Mouse (Mus musculus): Measurements from ENCODE around the gene Mycbp2.

The Mycbp2 gene

GRCm38 (mm10) chr14:103276667-103277066, 69.9 kb downstream of the Mycbp2 start:
- ATAC-seq (ENCODE audit: insufficient number of reproducible peaks, low FRiP score, low TSS enrichment), result no peak

GRCm38 (mm10) chr14:103260437-103260836, 86.2 kb downstream of the Mycbp2 start:
- ATAC-seq (ENCODE audit: insufficient number of reproducible peaks, low FRiP score, low TSS enrichment), result no peak

DNA sequence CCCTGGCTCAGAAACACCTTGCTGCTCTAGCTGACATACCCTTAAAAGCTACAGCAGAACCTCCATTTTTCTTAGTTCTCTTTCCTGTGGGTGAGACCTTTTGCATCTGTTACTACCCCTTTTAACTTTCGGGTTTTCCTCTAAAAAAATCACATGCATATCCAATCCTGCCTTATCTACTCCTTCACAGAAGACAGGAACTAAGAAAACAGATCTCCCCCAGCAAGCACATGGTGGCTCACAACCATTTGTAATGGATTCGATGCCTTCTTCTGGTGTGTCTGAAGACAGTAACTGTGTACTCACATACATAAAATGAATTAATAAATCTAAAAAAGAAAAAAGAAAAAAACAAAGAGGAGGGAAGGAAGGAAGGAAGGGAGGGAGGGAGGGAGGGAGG, 87.9 kb downstream of the Mycbp2 start:
- ATAC-seq (ENCODE audit: insufficient number of reproducible peaks, low FRiP score, low TSS enrichment), result no peak

DNA sequence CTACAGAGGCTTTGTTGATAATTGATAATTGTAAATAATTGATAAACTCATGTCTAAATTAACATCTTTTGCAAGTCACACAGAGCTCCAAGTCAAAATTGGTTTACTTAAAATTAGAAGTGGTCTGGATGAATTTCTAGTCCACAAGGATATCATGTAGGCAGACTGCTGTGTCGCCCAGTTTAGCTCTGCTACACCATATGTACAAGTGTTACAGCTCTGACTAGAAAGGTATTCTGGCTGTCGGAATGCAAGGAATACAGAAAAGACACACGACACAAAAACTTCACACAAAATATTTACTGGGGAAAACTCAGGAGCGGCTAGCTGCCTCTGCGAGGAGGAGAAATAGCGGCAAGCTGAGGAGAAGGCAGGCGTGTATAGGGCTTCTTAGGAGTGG, 89.7 kb downstream of the Mycbp2 start:
- no peak for ATAC-seq (ENCODE audit: insufficient number of reproducible peaks, low FRiP score, low TSS enrichment)

DNA sequence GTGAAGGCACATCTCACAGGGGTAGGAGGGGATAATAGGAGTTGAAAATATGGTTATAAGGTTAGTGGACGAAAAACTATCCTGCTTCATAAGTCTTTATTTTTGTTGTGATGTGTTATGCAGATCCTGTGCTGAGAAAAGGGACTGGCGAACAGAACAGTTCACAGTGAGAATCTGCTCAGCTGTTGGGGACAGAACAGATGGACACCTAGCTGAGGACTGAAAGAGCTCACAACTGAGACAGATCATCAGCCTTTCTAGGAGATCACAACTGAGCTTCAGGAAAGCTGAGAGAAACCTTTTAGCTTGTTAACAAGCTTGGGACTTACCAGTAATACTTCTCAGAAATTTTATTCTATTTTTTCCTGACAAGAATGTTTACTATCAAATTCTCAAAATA, 92.3 kb downstream of the Mycbp2 start:
- ATAC-seq (ENCODE audit: insufficient number of reproducible peaks, low FRiP score, low TSS enrichment), result peak; percentile 91

GRCm38 (mm10) chr14:103242020-103242419, 104.6 kb downstream of the Mycbp2 start:
- ATAC-seq (ENCODE audit: insufficient number of reproducible peaks, low FRiP score, low TSS enrichment), result no peak

GRCm38 (mm10) chr14:103234770-103235169, 111.8 kb downstream of the Mycbp2 start:
- no peak for ATAC-seq (ENCODE audit: insufficient number of reproducible peaks, low FRiP score, low TSS enrichment)

DNA sequence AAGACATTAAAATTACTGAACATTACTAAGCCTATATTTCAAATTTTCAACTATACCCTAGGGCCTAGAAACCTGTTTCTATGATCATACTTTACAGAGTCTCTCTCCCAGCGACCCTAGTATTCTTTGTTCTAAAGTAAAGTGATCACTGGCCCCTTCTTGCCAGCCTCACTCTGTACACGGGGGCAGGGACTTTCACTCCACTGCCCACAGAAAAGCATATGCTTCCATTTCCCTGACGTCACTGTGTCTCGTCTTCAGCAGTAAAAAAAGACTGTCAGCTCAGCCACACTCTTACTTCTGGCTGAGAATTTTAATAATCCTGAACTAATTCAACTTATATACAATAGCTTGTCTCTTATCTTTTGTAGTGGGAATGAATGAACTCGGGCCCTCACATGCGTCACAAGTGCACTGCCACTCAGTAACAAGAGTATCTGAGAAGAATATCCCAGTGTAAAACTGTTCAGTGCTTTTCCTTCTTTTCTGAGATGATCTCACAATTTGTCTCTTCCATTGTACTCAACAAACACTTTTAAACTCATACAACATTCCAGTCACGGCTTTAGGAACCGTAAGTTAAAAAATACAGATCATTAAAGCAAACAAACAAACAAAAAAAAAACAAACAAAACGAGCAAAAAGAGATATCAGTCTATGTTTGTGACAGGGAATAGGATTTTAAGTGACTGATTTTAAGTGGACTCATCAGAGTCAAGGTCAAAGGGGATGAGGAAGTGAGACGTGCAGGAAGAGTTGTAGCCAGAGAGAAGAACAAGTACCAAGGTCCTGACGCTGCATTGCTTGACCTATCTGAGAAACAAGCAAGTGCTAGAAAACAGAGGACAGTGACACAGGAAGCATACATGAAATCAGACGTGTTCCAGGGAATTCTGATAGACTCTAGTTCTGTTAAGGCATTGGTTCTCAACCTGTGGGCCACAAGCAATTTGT, 112.7 kb downstream of the Mycbp2 start:
- no peak for ATAC-seq (ENCODE audit: insufficient number of reproducible peaks, low FRiP score, low TSS enrichment)

DNA sequence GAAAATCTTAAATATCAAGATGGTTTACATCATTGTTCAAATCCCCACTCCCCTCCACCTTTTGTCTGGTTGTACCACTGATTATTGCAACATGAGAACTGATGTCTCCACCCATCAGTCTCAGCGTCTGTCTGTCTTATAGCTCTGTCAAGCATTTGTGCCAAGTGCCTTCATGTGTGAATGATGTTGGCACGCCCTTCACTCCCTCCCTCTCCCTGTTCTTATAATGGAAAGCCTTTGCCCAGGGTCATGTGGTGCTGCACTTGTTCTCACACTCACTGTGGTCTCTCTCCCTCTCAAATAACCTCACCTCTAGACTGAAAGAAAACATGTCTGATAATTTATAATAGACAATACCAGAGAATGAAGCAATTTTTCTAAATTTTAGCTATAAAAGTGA, 124.3 kb downstream of the Mycbp2 start:
- ATAC-seq (ENCODE audit: insufficient number of reproducible peaks, low FRiP score, low TSS enrichment), result peak; percentile 78; the same call in 1 of the 2 replicates

DNA sequence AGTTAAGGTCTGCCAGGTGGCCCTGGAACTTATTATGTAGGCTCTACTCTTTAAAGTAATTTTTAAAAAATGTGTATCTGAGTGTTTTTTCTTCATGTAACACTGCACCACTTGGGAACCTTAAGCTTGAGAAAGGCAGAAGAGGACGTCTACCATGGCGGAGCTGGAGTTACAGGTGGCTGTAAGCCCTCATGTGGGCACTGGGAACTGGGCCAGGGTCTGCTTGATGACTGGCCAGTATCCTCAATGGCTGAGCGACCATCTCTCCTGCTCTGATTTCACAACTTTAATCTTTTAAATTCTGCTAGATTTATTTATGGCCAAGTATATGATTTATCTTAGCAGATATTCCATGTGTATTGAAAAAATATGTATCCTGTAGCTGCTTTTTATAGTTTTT, 124.9 kb downstream of the Mycbp2 start:
- no peak for ATAC-seq (ENCODE audit: insufficient number of reproducible peaks, low FRiP score, low TSS enrichment)

GRCm38 (mm10) chr14:103216331-103216730, 130.3 kb downstream of the Mycbp2 start:
- no peak for ATAC-seq (ENCODE audit: insufficient number of reproducible peaks, low FRiP score, low TSS enrichment)

- no peak for ATAC-seq (ENCODE audit: insufficient number of reproducible peaks, low FRiP score, low TSS enrichment)
Measured at GRCm38 (mm10) chr14:103186658-103187057, 160.0 kb downstream of the Mycbp2 start.

DNA sequence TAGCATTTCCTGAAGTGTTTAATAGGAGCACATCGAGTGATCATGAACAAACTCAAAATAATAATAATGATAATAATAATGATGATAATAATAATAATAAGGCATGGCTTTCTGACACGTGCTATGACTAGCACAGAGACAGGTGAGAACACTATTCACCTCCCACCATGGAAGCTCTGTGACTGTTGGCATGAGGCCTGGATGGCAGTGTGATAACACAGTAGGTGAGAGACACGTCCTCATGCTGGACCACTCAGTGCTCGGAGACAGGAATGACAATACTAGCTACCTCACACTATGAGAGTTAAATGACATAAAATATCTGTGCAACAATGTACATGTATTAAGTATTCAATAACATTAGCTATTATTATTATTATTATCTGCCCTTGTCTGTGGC, 160.5 kb downstream of the Mycbp2 start:
- ATAC-seq (ENCODE audit: insufficient number of reproducible peaks, low FRiP score, low TSS enrichment), result no peak

DNA sequence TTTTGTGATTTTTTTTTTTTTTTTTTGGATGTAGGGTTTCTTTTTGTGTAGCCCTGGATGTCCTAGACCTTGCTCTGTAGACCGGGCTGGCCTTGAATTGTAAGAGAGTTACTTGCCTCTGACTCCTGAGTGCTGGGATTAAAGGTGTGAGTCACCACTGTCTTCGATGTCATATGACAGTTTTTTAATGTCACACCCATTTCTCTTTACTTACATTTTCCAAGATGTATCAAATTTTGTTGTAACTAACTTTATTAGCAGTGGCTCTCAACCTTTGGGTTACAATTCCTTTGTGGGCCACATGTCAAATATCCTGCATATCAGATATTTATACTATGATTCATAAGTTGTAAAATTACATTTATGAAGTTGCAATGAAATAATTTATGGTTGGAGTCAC, 166.5 kb downstream of the Mycbp2 start:
- ATAC-seq (ENCODE audit: insufficient number of reproducible peaks, low FRiP score, low TSS enrichment), result no peak

GRCm38 (mm10) chr14:103162923-103163322, 183.7 kb downstream of the Mycbp2 start:
- no peak for ATAC-seq (ENCODE audit: insufficient number of reproducible peaks, low FRiP score, low TSS enrichment)

DNA sequence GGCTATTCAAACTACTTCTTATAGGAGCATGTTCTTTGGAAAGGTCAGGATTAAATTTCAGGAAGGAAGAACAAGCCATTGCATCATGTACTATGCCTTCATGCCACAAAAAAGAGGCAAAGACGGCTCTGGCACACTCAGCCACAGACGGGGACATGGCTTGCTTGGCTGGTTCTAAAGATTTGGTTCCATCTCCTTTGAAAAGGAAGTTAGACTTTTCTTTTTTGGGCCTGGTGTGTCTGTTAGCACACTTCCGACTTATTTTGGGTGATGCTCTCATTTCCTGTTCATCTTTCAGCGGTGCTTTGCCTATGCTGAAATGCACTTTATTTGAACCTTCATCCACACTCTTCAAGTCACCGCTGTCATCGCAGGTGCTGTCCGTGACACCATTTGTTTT, 190.9 kb downstream of the Mycbp2 start:
- no peak for ATAC-seq (ENCODE audit: insufficient number of reproducible peaks, low FRiP score, low TSS enrichment)

GRCm38 (mm10) chr14:103150139-103150538, 196.5 kb downstream of the Mycbp2 start:
- ATAC-seq (ENCODE audit: insufficient number of reproducible peaks, low FRiP score, low TSS enrichment), result no peak

DNA sequence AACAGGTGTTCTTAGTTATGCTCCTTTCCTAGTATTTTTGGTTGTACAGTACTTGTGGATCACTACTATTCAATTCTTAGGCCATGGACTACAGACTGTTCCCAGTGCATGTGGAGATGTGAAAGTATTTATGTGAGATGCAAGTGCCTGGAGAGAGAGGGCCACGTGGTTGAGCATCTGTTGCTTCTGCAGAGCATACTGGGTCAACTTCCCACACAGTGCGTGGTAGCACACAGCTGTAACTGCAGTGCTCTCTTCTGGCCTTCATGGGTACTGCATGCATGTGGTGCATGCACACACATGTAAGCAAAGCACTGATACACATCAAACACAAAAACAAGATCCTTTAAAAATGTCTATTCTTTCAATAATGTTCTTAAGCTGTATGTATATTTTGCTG, 214.6 kb downstream of the Mycbp2 start:
- no peak for ATAC-seq (ENCODE audit: insufficient number of reproducible peaks, low FRiP score, low TSS enrichment)

DNA sequence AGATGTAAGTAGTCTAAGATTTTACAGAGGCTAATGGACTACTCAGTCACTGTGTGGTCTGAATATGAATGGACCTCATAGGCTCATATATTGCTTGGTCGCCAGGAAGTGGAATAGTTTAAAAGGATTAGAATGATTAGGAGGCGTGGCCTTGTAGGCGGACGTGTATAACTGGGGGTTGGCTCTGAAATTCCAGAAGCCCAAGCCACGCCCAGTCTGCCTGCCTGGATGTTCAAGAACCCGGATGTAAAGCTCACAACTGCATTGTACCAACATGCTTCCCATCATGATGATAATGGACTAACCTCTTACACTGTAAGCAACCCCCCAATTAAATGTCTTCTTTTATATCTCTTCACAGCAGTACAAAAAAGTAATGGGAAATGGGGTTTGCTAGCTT, 220.9 kb downstream of the Mycbp2 start:
- no peak for ATAC-seq (ENCODE audit: insufficient number of reproducible peaks, low FRiP score, low TSS enrichment)

DNA sequence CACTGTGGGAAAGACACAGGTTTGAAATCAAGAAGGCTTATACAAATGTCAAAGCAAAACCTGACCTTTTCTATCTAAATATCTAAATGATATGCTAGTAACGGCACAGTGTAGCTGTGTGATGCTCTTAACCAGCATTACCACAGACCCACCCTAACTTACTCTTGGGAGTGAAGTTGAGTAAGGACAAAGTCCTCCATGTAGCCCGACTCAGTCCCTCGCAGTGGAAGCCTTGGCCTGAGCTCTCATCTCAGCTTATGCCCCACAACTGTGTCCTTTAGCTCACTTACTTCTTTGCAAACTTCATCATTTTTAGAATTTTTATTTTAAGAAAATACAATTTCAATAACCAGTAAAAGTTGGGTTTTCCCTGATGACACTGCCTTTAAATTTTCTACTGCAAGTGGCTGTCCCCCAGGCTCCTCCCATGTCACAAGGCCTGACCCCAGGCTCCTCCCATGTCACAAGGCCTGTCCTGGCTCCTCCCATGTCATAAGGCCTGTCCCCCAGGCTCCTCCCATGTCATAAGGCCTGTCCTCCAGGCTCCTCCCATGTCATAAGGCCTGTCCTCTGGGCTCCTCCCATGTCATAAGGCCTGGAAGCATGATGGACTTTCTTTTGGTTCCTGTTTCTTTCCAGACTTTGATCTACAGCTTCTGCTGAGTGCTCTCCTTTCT, 231.5 kb downstream of the Mycbp2 start:
- ATAC-seq (ENCODE audit: insufficient number of reproducible peaks, low FRiP score, low TSS enrichment), result no peak

DNA sequence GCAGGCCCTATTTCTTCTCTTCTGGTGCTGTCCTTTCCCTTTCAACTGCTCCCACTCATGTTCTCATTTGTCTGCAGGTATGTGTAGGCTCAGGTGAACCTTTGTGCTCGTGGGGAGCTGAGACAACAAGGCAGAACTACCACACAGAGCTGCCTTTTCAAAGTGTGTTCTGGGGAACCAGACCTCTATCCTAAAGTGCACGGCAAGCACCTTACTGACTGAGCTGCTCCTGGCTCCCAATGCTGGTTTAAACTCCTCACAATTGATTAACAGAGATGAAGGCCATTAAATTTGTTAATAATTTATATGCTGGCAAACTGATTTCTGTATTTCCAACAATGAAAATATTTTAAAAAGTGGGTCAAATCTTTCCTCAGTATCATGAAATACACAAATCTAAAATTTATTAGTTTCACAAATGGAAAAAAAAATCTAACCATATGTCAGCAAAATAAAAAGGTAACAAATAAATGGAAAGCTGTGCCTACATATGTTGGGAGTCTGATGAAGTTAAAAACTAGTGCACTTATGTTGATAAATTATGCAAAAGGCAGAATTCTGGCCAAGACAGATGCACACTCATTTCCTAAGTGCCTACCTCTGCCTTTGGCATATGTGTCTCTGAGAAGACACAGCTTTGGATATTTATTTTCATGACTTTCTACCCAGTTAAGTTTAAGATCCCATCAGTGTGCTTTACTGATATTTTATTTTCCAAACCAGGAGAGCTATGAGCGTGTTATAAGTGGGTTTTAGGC, 233.8 kb downstream of the Mycbp2 start:
- no peak for ATAC-seq (ENCODE audit: insufficient number of reproducible peaks, low FRiP score, low TSS enrichment)

Data from cerebellum, adult (tissue).